Mouse (Mus musculus): ENCODE measurements at regions not wholly inside any gene's neighbourhood (a gene's known extent, or its start where the extent isn't known, plus 50 kb on each side); places are given as distances from the start of the nearest gene placed in this dataset.

GRCm38 (mm10) chr8:26447886-26448640, 328.7 kb downstream of the Gm45692 start:
- no peak for DNase-seq

GRCm38 (mm10) chr8:26449291-26449690, 330.0 kb downstream of the Gm45692 start:
- no peak for DNase-seq

- DNase-seq = no peak
Observed at GRCm38 (mm10) chr8:26450543-26450942, 331.2 kb downstream of the Gm45692 start.

- DNase-seq = no peak
Observed at GRCm38 (mm10) chr8:26452976-26453573, 333.7 kb downstream of the Gm45692 start.

GRCm38 (mm10) chr8:26465346-26465745, 346.0 kb downstream of the Gm45692 start:
- DNase-seq = no peak

GRCm38 (mm10) chr8:26468441-26468840, 349.1 kb downstream of the Gm45692 start:
- DNase-seq = no peak

- DNase-seq = no peak
Observed at GRCm38 (mm10) chr8:26469705-26470104, 350.4 kb downstream of the Gm45692 start.

GRCm38 (mm10) chr8:26471811-26472550, 352.6 kb downstream of the Gm45692 start:
- DNase-seq = no peak

GRCm38 (mm10) chr8:26484749-26485148, 365.4 kb downstream of the Gm45692 start:
- DNase-seq = no peak

- DNase-seq = no peak
Observed at GRCm38 (mm10) chr8:26487866-26488265, 368.5 kb downstream of the Gm45692 start.

GRCm38 (mm10) chr8:26488590-26488989, 369.3 kb downstream of the Gm45692 start:
- DNase-seq = no peak

GRCm38 (mm10) chr8:26501196-26501813, 382.0 kb downstream of the Gm45692 start:
- DNase-seq = no peak

- DNase-seq = no peak
Observed at GRCm38 (mm10) chr8:26501814-26502572, 382.7 kb downstream of the Gm45692 start.

- DNase-seq = no peak
Observed at GRCm38 (mm10) chr8:26502772-26503171, 383.4 kb downstream of the Gm45692 start.

GRCm38 (mm10) chr8:26503918-26504317, 384.6 kb downstream of the Gm45692 start:
- no peak for DNase-seq

GRCm38 (mm10) chr8:26504319-26505035, 385.1 kb downstream of the Gm45692 start:
- no peak for DNase-seq

GRCm38 (mm10) chr8:26507611-26508070, 388.3 kb downstream of the Gm45692 start:
- no peak for DNase-seq

GRCm38 (mm10) chr8:26509254-26509653, 389.9 kb downstream of the Gm45692 start:
- DNase-seq = no peak

- DNase-seq = no peak
Observed at GRCm38 (mm10) chr8:26513001-26513400, 393.7 kb downstream of the Gm45692 start.

- no peak for DNase-seq
Observed at GRCm38 (mm10) chr8:26524237-26524636, 404.9 kb downstream of the Gm45692 start.

GRCm38 (mm10) chr8:26526474-26527185, 407.3 kb downstream of the Gm45692 start:
- DNase-seq = no peak

Measured in right cerebral cortex, adult 18-20 months (tissue).